Mouse (Mus musculus) testis, adult 2 months (tissue): ENCODE measurements at regions not wholly inside any gene's neighbourhood (a gene's known extent, or its start where the extent isn't known, plus 50 kb on each side); places are given as distances from the start of the nearest gene placed in this dataset.

Source experiments
- CTCF ChIP-seq: fragments of 200-500 bp; IDR thresholded peaks from 2 replicates; pipeline ENCODE4 v1.5.1; 2012; ENCODE audit warnings: low read depth, mild to moderate bottlenecking, inconsistent platforms, low read length, moderate library complexity; ENCODE audit not compliant: control insufficient read depth, insufficient read depth, insufficient replicate concordance
- POLR2A ChIP-seq: fragments of 200-500 bp; IDR thresholded peaks from 2 replicates; pipeline ENCODE4 v1.6.1; 2012; ENCODE audit warnings: low read depth, mild to moderate bottlenecking, inconsistent platforms, low read length, moderate library complexity; ENCODE audit not compliant: control insufficient read depth

DNA sequence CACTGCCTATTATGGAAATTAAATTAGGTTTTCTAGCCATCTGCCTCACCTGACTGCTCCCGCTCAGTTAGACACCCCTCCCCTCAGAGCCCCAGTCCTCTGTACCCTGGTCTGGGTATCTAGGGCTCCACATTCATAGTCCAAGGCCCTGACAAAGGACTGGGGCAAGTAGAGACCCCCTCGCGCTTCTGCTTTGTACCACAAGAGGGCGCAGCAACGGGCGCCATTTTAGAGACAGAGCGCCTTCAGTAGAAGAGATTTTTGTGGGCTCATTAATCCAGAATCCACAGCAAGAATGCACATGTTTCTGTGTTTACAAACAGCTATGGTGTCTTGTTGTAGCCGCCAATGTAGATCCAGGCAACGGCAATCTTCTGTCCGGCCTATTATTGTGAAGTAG is 279.7 kb upstream of the Myt1l start:
- peak; percentile 47 for TF ChIP-seq CTCF
- no peak for TF ChIP-seq POLR2A
